Mouse (Mus musculus) forebrain, embryonic 13.5 days (tissue): Measurements from ENCODE around the gene Rbbp8nl. TPM values are rescaled to one million over a fixed set of nuclear protein-coding genes. Genes with fewer than 3 reads are reported as not detected.

Experiments
- ATAC-seq: fragments of 200-750 bp; cut with Nextera tagmentation; 2 replicates; pipeline ENCODE4 v1.8.0; 2017
- H3K27ac ChIP-seq: fragments of 300-500 bp; sonication (generic); 2 replicates; pipeline ENCODE4 v1.5.1; 2015; ENCODE audit warnings: inconsistent platforms, mild to moderate bottlenecking, moderate library complexity
- H3K27me3 ChIP-seq: fragments of 300-500 bp; sonication (generic); 2 replicates; pipeline ENCODE4 v1.6.1; 2015; ENCODE audit warnings: mild to moderate bottlenecking, inconsistent platforms
- H3K36me3 ChIP-seq: fragments of 300-500 bp; sonication (generic); 2 replicates; pipeline ENCODE4 v1.6.1; 2015; ENCODE audit warnings: mild to moderate bottlenecking, inconsistent platforms; ENCODE audit not compliant: poor library complexity, severe bottlenecking
- H3K4me1 ChIP-seq: fragments of 300-500 bp; sonication (generic); 2 replicates; pipeline ENCODE4 v1.6.1; 2015; ENCODE audit warnings: inconsistent platforms
- H3K4me2 ChIP-seq: fragments of 300-500 bp; sonication (generic); 2 replicates; pipeline ENCODE4 v1.6.1; 2015; ENCODE audit warnings: inconsistent platforms, mild to moderate bottlenecking, moderate library complexity
- H3K4me3 ChIP-seq: fragments of 300-500 bp; sonication (generic); 2 replicates; pipeline ENCODE4 v1.5.1; 2015; ENCODE audit warnings: mild to moderate bottlenecking, inconsistent platforms
- H3K9ac ChIP-seq: fragments of 300-500 bp; sonication (generic); 2 replicates; pipeline ENCODE4 v1.6.1; 2015; ENCODE audit warnings: mild to moderate bottlenecking, inconsistent platforms
- H3K9me3 ChIP-seq: fragments of 300-500 bp; sonication (generic); replicated peaks from 2 replicates; pipeline ENCODE4 v1.6.1; 2016; ENCODE audit warnings: inconsistent platforms
- WGBS: fragments of 180-500 bp; shearing (Covaris S2); methylation state at CpG from one replicate; pipeline ENCODE4 v1.1.7; 2015; 5-methylcytosine and 5-hydroxymethylcytosine counted together
- polyA plus RNA-seq: library from polyadenylated mRNA; unstranded; fragments of >200 nt; fragmentation: Nextera tagmentation; extraction: Ambion mirVana; gene quantifications from 2 replicates; pipeline ENCODE4 v1.2.1, GENCODE M21; 2015

The Rbbp8nl gene
- polyA plus RNA-seq, 1 experiment from 2014 or later = not detected

DNA sequence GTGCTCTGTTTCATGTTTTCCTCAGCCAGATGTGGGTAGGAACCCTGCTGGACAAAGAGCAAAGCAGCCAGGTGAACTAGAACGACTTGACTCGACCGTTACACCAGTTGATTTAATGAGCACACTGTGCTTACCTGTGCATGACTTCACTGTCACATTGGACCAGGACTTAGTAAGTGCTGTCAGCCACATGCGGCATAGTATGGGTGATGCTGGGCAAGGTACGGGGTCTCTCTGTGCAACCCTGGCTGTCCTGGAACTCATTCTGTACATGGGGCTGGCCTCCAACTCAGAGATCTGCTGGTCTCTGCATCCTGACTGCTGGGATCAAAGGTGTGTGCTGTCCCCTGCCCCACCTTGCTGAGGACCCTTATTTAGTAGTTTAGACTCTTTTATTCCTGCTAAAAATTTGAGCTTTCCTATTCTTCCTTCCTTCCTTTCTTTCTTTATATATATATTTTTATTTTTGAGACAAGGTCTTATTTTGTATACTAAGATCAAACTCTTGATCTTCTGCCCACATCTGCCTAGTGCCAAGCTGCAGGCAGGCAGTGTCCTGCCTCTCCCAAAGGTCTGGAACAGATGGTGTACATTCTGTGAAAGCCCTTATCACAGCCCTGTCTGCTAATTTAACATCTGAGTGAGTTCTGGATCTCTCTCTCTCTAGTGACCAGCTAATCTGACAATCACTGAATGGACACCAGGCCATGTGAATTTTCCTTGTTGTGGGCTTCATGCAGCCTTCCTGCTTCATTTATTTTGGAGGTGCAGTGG is 35.1 kb downstream of the Rbbp8nl start:
- Histone ChIP-seq H3K4me3 (no peak overlapping the region), H3K4me2 (no peak overlapping the region), H3K36me3 (peaks cover 13% of the 10 kb centered on the region), H3K27me3 (no peaks in the 10 kb centered on the region), H3K4me1 (peaks cover 16% of the 10 kb centered on the region), H3K9ac (no peak overlapping the region), H3K9me3 (no peaks in the 10 kb centered on the region), H3K27ac (no peak overlapping the region; the same call in 1 of the 2 replicates)
- no peak for ATAC-seq
- WGBS = 97% methylated on average over 5 of the region's 5 CpGs

DNA sequence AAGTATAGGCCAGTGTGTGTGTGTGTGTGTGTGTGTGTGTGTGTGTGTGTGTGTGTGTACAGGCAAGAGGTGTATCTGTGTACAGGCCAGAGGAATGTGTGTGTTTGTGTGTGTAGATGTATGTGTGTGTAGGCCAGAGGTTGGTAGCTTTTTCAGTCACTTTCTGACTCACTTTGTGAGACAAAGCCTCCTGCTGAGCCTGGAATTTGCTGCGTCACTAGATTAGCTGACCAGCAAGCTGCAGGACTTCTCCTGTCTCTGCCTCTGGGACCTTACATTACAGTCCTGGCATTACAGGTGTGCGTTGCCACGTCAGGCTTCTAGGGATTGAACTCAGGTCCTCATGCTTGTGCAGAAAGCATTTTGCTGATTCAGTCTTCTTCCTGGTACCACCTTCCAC is 37.8 kb downstream of the Rbbp8nl start:
- H3K27ac ChIP-seq = no peak overlapping the region
- H3K9me3 ChIP-seq = no peaks in the 10 kb centered on the region
- no peak overlapping the region for H3K9ac ChIP-seq
- H3K4me2 ChIP-seq = no peak overlapping the region
- H3K27me3 ChIP-seq = no peaks in the 10 kb centered on the region
- no peak overlapping the region for H3K4me3 ChIP-seq
- peaks cover 8% of the 10 kb centered on the region for H3K4me1 ChIP-seq
- ATAC-seq = peak; percentile 16; the same call in 1 of the 2 replicates
- WGBS = 47% methylated on average over 3 of the region's 3 CpGs
- H3K36me3 ChIP-seq = no peaks in the 10 kb centered on the region

DNA sequence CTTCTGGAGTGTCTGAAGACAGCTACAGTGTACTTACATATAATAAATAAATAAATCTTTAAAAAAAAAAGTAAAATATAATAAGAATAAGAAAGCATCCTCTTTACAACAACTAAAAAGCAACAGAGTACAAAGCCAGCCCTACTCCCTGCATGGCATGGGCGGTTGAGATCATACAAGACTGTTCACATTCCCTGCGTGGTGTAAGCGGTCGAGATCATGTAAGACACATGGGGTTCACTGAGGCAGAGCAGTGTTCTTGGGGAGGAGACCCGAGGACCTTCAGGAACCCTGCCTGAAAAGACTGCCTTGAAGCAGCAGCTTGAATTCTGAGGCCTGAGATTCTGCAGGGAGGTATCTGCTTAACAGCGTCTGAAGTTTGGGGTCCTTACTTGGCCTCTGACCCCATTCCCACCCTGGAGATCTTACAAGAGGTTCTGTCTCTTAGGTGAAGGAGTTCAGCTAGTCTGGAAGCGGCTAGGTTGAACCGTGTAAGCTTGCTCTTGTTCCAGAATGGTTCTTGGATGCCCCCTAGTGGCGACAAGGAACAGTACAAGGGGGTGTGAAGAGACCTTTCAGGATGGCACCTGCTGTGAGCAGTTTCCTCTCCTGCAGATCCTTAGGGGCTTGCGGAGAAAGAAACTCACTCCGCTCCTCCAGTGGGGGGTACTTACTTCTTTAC is 38.6 kb downstream of the Rbbp8nl start:
- peaks cover 4% of the 10 kb centered on the region for H3K4me1 ChIP-seq
- no peaks in the 10 kb centered on the region for H3K27me3 ChIP-seq
- H3K9me3 ChIP-seq = no peaks in the 10 kb centered on the region
- H3K36me3 ChIP-seq = no peaks in the 10 kb centered on the region
- WGBS = 33% methylated on average over 11 of the region's 11 CpGs
- ATAC-seq = peak; percentile 89
- H3K27ac ChIP-seq = no peak overlapping the region; the same call in 1 of the 2 replicates
- H3K4me3 ChIP-seq = no peak overlapping the region
- no peak overlapping the region for H3K9ac ChIP-seq
- H3K4me2 ChIP-seq = no peak overlapping the region

DNA sequence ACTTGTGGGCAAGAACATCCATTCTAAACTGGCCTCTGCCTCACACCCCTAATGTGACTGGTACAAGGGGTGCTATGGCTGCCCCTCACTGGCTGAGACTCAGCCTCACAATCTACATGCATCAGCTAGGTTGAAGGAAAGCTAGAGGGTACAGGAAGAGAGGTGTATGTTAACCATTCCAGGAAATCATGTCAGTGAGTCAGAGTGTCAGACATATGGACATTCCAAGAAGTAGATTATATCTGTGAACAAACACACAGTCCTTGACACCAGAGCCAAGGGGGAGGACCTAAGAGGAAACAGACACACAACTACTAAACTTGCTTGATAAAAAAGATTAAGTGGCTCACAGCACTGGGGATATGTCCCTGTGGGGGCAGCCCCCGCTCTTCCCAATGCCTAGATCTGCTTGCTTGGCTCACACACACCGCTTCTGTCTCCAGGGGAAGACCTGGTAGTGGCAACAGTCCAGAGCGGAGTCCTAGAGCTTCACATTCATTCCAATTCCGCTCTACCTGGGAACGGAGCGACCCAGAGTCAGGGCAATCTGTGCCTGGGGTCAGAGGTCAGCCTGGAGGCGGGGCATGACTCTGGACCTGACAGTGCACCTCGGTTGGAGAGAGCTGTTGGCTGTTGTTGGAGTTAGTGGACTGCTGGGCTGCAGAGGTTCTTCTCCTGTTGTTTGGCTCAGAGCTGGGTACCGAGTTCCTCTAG is 40.6 kb downstream of the Rbbp8nl start:
- Histone ChIP-seq H3K36me3 (no peaks in the 10 kb centered on the region), H3K27ac (no peak overlapping the region), H3K9me3 (no peaks in the 10 kb centered on the region), H3K4me2 (no peak overlapping the region), H3K4me1 (no peaks in the 10 kb centered on the region), H3K9ac (no peak overlapping the region), H3K27me3 (no peaks in the 10 kb centered on the region), H3K4me3 (no peak overlapping the region)
- WGBS = 61% methylated on average over 9 of the region's 9 CpGs
- no peak for ATAC-seq

DNA sequence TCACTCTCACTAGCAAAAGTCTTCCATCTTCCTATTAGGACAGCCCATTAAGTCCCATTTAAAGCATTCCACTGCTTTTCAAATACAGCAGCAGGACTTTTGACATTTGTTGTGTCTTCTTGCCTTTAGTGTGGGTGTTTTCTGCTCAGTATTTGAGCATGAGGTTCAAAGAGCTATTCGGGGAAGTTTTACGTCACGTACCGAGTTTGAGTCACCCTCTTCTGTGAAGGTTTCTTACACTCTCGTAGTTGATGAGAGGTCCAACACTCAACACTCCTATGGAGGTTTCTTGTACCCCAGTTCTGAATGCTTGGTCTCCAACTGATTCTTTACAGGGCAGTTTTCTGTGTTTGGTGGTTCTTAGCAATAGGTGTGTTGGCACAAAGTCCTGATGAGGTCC is 41.8 kb downstream of the Rbbp8nl start:
- Histone ChIP-seq H3K4me2 (no peak overlapping the region), H3K9me3 (no peaks in the 10 kb centered on the region), H3K36me3 (no peaks in the 10 kb centered on the region), H3K4me3 (no peak overlapping the region), H3K27ac (no peak overlapping the region), H3K9ac (no peak overlapping the region), H3K27me3 (no peaks in the 10 kb centered on the region), H3K4me1 (no peaks in the 10 kb centered on the region)
- no peak for ATAC-seq
- 91% methylated on average over 5 of the region's 5 CpGs for WGBS

DNA sequence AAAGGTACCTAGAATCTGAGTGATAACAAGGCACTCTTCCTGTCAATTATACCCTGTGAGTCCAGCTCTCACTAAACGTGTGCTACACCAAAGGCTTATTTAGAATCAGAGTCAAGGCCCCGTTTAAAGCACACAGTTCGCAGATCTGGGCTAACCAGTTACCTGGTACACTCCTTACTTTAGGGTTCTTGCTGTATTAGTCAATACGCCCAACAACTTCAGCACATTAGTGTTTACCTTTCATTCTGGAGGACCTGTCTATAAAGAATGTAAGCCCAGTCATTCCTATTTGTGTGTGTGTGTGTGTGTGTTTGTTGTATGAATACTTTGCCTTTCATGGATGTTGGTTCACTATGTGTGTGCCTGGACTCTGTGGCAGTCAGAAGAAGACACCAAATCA is 46.6 kb downstream of the Rbbp8nl start:
- H3K9ac ChIP-seq = no peak overlapping the region

DNA sequence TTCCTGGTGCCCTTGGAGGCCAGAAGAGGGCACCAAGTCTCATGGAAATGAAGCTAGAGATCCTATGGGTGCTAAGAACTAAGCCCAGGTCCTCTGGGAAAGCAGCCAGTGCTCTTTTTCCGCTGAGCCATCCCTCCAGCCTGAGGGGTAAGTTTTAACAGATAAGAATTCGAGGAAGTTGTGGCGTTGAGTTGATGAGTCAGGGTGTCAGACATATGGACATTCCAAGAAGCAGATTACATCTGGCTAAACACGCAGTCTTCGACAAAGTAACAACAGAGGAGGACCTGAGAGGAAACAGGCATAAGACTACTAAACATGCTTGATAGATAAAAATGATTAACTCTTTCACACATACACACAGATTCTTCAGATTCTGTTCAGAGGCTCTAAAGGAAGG is 51.1 kb downstream of the Rbbp8nl start:
- Histone ChIP-seq H3K4me2 (no peak overlapping the region), H3K9me3 (no peaks in the 10 kb centered on the region), H3K9ac (no peak overlapping the region), H3K27me3 (no peaks in the 10 kb centered on the region), H3K4me1 (peaks cover 5% of the 10 kb centered on the region), H3K4me3 (no peak overlapping the region), H3K36me3 (no peaks in the 10 kb centered on the region), H3K27ac (no peak overlapping the region)
- WGBS = 88% methylated on average over 5 of the region's 5 CpGs
- ATAC-seq = no peak

More for the DNA sequence above, 46.6 kb downstream of the Rbbp8nl start:
- no peaks in the 10 kb centered on the region for H3K36me3 ChIP-seq
- WGBS = 87% methylated on average over 4 of the region's 4 CpGs
- no peak overlapping the region for H3K4me2 ChIP-seq
- H3K4me3 ChIP-seq = no peak overlapping the region
- H3K4me1 ChIP-seq = no peaks in the 10 kb centered on the region
- H3K27ac ChIP-seq = no peak overlapping the region
- H3K27me3 ChIP-seq = no peaks in the 10 kb centered on the region
- ATAC-seq = no peak
- no peaks in the 10 kb centered on the region for H3K9me3 ChIP-seq

DNA sequence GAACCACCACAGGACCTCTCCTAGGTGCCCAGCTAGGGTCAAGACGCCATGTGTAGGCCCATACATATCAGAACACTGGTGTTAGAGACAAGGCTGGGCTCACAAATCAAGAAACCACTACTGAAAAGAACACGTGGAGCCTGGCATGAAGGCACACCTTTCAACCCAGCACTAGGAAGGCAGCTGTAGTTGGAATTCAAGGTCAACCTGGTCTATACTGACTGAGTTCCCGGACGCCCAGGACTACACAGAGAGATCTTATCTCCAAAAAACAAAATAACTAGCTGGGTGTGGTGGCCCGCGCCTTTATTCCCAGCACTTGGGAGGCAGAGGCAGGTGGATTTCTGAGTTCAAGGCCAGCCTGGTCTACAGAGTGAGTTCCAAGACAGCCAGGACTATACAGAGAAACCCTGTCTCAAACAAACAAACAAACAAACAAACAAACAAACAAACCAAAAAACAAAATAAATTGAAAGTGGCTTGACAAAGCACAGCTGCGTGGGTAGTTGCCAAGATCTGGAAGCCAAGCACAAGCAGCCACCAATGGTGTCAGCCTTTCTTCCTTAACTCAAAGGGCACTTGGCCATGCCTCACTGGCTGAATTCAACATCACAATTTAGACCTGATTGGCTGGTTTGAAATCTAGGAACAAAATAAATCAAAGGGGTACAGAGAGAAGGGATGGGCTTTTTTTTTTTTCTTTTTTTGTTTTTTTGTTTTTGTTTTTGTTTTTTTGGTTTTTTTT is 51.9 kb downstream of the Rbbp8nl start:
- Histone ChIP-seq H3K27ac (no peak overlapping the region), H3K9me3 (no peaks in the 10 kb centered on the region), H3K27me3 (no peaks in the 10 kb centered on the region), H3K4me1 (peaks cover 5% of the 10 kb centered on the region), H3K4me2 (no peak overlapping the region), H3K36me3 (no peaks in the 10 kb centered on the region), H3K4me3 (no peak overlapping the region), H3K9ac (no peak overlapping the region)
- no peak for ATAC-seq
- WGBS = 89% methylated on average over 7 of the region's 7 CpGs

DNA sequence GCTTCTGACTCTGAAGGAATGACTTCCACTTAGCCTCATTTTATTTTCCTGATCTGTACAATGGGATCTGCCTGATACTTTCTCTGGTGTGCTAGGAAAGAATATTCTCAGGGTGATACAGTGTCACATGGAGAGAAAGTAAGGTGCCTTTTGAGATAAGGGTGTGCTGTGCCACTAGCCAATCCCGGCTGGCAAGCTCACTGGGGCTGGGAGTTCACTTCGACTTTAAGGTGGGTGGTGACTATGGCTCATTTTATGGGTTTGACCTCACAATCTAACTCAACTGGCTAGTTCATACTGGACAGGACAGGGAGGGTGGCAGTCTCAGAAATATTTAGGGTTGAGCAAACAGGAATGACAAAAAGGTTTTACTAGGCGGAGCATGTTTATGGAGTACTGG is 52.7 kb downstream of the Rbbp8nl start:
- 88% methylated on average over 3 of the region's 3 CpGs for WGBS
- no peak overlapping the region for H3K9ac ChIP-seq

DNA sequence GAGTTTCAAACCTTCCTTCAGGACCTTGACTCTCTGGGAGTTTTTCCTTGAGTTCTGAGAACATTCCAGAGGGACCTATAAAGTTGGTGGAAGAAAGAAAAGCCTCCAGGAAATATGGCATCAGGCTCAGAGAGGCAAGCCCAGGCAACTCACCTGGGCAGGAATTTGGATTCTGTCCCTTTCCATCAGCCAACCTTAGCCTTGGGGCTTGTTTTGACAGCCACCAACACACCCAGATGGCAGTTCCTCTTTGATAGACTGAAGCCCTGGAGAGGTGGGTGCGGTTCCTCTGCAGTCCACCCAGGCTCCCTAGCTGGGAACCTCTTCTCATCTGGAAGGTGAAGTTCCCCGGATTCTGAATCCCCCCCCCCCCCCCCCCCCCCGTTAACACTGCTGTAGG is 53.2 kb downstream of the Rbbp8nl start:
- no peaks in the 10 kb centered on the region for H3K27me3 ChIP-seq
- H3K27ac ChIP-seq = no peak overlapping the region; the same call in 1 of the 2 replicates
- no peak overlapping the region for H3K4me2 ChIP-seq
- 71% methylated on average over 3 of the region's 3 CpGs for WGBS
- H3K4me1 ChIP-seq = peaks cover 5% of the 10 kb centered on the region
- ATAC-seq = no peak
- H3K9me3 ChIP-seq = no peaks in the 10 kb centered on the region
- no peak overlapping the region for H3K9ac ChIP-seq
- H3K36me3 ChIP-seq = no peaks in the 10 kb centered on the region
- H3K4me3 ChIP-seq = no peak overlapping the region

More for the DNA sequence above, 52.7 kb downstream of the Rbbp8nl start:
- Histone ChIP-seq H3K27ac (no peak overlapping the region), H3K27me3 (no peaks in the 10 kb centered on the region), H3K4me2 (no peak overlapping the region), H3K4me1 (peaks cover 5% of the 10 kb centered on the region), H3K4me3 (no peak overlapping the region), H3K36me3 (no peaks in the 10 kb centered on the region), H3K9me3 (no peaks in the 10 kb centered on the region)
- ATAC-seq = no peak

DNA sequence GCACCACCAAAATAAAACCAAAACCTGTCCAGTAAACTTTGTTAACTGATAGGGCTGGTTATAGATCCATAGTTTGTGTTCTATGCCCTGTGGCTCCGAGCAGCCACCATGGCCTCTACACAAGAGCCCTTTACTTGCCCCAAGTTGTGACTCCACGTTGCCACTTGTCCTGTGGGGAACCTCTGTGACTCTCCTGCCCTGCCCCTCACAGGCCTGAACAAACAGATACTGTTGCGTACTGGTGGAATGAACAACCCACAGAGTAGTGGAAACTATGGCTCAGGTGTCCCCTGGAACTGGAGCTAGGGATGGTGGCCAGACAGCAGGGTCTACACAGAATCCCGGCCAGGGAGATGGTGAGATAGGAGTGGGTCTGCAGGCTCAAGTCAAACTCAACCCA is 53.9 kb downstream of the Rbbp8nl start:
- no peak overlapping the region for H3K4me2 ChIP-seq
- 92% methylated on average over 4 of the region's 4 CpGs for WGBS
- ATAC-seq = no peak

DNA sequence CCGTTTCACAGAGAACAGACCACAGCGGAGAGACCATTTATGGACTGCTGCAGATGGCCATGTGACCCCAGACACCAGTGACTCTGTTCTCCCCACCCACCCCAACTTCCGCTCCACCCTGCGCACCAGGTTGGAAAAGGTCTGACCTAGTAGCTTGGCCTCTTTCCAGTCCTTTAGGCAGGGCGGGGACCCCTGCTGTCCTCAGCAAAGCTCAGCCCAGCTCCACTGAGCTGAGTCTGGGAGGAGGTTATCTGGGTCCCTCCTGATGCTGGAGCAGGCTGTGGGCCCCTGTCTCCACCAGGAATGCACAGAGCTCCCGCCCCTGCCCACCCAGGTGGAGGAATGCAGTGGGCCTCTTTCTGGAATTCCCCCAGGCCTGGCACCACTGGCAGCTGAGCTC is 54.7 kb downstream of the Rbbp8nl start:
- no peak for ATAC-seq
- Histone ChIP-seq H3K36me3 (no peaks in the 10 kb centered on the region), H3K4me1 (peaks cover 5% of the 10 kb centered on the region), H3K4me2 (no peak overlapping the region), H3K27me3 (no peaks in the 10 kb centered on the region), H3K9me3 (no peaks in the 10 kb centered on the region), H3K27ac (no peak overlapping the region), H3K9ac (no peak overlapping the region), H3K4me3 (no peak overlapping the region)
- 62% methylated on average over 6 of the region's 6 CpGs for WGBS

More for the DNA sequence above, 53.9 kb downstream of the Rbbp8nl start:
- no peaks in the 10 kb centered on the region for H3K27me3 ChIP-seq
- no peak overlapping the region for H3K9ac ChIP-seq
- no peaks in the 10 kb centered on the region for H3K9me3 ChIP-seq
- no peaks in the 10 kb centered on the region for H3K36me3 ChIP-seq
- no peak overlapping the region for H3K27ac ChIP-seq
- peaks cover 5% of the 10 kb centered on the region for H3K4me1 ChIP-seq
- no peak overlapping the region for H3K4me3 ChIP-seq
